Mouse (Mus musculus): ENCODE measurements at regions not wholly inside any gene's neighbourhood (a gene's known extent, or its start where the extent isn't known, plus 50 kb on each side); places are given as distances from the start of the nearest gene placed in this dataset.
"Not testable (repeated sequence)": the region's sequence is repeated elsewhere in the genome, so short reads cannot be mapped to it uniquely, and the experiment has no call there.

DNA sequence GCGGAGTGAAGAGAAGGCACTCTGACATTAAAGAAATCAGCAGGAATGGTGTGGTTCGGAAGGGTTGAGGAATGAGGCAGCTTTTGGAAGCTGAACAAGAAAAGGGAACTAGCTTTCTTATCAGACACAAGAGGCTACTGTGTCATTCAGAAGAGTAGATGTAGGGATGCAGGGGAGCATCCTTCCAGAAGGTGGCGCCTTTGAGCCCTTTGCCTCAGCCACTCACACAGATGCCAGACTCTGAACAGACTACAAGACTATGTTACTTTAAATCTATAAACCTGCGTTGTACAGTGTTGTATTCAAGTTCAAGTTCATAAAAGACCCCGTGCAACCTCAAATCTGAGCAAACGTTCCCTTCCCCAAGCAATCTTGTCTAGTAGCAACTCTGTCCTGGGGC lies 128.9 kb downstream of the Kap start:
- WGBS = 66% methylated on average over 6 of the region's 6 CpGs
- DNase-seq (ENCODE audit: low read depth, low spot score) = not testable (repeated sequence)

DNA sequence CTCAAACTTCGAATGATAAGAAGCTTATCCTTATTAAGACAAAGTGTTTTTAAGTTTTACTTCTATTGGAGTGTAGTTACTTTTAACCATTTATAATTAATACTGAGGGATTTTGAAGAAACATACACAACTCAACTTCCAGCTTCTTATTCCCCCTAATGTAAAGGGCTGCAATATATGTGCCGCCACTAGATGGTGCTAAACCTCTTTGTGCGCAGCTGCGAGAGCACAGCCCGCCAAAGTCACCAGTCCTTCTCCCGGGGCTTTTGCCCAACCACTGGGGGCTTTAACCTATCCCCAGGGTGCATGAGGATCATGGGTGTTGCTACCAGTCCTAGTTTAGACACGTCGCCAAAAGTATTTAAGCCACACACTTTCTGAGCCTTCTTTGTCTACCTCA lies 146.8 kb downstream of the Kap start:
- peak; percentile 13 for DNase-seq (ENCODE audit: low read depth, low spot score)
- 2% methylated on average over 8 of the region's 8 CpGs for WGBS

DNA sequence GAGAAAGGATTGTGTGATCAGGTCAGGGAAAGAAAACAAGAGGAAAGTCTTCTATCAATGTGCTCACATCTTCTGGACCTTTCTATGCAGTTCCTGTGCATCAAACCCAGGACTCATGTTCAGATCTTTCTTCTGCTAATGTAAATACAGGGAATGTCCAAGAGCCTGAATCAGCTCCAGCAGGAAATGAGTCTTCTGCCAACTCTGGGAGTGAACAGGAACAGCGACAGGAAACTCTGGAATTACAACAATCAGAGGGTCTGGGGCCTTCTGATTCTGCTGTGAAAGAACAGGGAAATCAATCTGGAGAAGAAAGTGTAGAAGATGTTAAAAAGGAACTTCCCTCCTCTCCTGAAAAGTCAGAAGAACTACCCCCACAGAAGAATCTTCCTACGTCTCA lies 151.9 kb downstream of the Kap start:
- no peak for DNase-seq (ENCODE audit: low read depth, low spot score)
- WGBS = 25% methylated on average over 2 of the region's 2 CpGs

Data from large intestine, adult 2 months (tissue).